Mouse (Mus musculus) CD4-positive naive resting alpha-beta T cell, adult 57 days (primary cell): ENCODE data around the gene Fgf23. TPM values are rescaled to one million over a fixed set of nuclear protein-coding genes. Genes with fewer than 3 reads are reported as not detected.

Source experiments
- total RNA-seq: library from RNA; stranded (reverse); gene quantifications from one replicate; pipeline ENCODE4 v1.2.4, GENCODE M21; 2023

Gene Fgf23
- not detected for total RNA-seq

GRCm38 (mm10) chr6:127072817-127073216, at the start of gene Fgf23:
Gene Fgf23, plus strand, starts transcription at chr6:127072902.

GRCm38 (mm10) chr6:127109402-127109930, 36.8 kb downstream of the Fgf23 start, which contains the start of gene Tigar:
Gene Tigar, minus strand, starts transcription at chr6:127109557.

Other genes with a start within 250 kb of the Fgf23 start
- 65.2 TPM for gene Ndufa9, start 223.8 kb upstream of the Fgf23 start, total RNA-seq
- gene Akap3, start 219.8 kb upstream of the Fgf23 start, total RNA-seq: not detected
- gene Dyrk4, start 151.1 kb upstream of the Fgf23 start, total RNA-seq: 0.68 TPM
- 1.7 TPM for gene Rad51ap1, start 133.3 kb upstream of the Fgf23 start, total RNA-seq
- 22.8 TPM for gene D6Wsu163e, start 132.9 kb upstream of the Fgf23 start, total RNA-seq
- not detected for gene Fgf6, start 57.3 kb upstream of the Fgf23 start, total RNA-seq
- gene Tigar, start 36.7 kb downstream of the Fgf23 start, total RNA-seq: 9.9 TPM
- 387 TPM for gene Ccnd2, start 79.3 kb downstream of the Fgf23 start, total RNA-seq